Mouse (Mus musculus): ENCODE measurements around the gene Actr3b.
A peak's percentile ranks its signal among the peaks of the same experiment; 100 is the strongest.
"Not testable (repeated sequence)": the region's sequence is repeated elsewhere in the genome, so short reads cannot be mapped to it uniquely, and the experiment has no call there.

The Actr3b gene

DNA sequence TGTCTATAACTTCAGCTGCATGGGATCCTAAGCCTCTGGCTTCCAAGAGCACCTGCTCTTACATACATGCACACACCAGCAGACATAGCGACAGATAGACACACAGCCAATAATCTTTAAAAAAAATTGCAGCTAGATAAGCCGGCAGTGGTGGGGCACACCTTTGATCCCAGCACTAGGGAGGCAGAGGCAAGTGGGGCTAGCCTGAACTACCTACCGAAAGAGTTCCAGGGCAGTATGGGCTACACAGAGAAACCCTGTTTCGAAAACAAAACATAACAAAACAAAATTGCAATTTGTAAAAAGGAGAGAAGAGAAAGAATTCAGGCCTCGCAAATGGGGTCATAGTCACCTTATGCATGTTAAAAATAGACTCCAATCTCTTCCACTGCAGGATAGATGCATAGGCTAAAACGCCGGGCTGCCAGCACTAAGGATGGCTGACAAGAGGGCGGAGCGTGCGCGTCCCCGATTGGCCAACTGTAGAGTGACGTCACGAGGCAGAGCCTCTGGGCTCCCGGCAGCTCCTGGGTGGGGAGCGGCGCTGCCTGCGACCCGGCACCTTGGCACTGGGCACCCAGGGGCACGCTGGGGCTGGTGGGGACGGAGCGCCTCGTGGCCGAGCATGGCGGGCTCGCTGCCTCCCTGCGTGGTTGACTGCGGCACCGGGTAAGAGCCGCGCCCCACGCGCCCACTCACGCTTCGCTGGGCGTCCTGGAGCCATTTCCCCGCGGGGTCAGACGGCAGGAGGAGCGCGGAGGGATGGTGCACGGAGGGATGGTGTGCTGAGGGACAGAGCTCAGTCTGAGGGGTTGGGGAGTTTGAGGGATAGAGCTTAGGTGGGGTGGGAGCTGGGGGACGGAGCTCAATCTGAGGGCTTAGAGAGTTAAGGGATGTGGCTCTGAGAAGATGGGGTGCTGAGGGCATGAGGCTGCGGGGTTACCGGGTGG, at the start of gene Actr3b:
Gene Actr3b (plus strand): TSS at position 538 of the 950 bp plus-strand sequence.
- DNase-seq (ENCODE audit: inconsistent age in 2 of 2, low spot score in 1 of 2): peak; percentile 91 to 96

DNA sequence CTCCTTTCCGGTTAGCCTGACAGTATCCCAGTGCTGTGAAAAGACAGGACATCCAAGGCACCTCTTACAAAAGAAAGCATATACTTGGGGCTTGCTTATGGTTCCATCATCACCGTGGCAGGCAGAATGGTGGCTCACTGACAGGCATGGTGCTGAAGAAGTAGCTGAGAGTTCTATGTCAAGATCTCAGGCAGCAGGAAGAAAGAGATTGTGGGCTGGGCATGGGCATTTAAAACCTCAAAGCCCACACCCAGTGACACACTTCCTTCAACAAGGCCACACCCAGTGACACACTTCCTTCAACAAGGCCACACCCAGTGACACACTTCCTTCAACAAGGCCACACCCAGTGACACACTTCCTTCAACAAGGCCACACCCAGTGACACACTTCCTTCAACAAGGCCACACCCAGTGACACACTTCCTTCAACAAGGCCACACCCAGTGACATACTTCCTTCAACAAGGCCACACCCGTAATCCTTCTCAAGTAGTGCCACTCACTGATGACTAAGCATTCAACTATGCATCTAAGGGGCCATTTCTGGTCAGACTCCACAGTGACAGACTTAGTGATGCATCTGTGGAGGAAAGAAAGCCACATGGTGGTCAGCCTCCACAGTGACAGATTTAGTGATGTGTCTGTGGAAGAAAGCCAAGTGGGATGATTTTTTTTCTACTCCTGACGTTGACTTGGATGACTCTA, 46.6 kb upstream of the Actr3b start:
- DNase-seq (ENCODE audit: inconsistent age in 2 of 2, low spot score in 1 of 2): not testable (repeated sequence)

DNA sequence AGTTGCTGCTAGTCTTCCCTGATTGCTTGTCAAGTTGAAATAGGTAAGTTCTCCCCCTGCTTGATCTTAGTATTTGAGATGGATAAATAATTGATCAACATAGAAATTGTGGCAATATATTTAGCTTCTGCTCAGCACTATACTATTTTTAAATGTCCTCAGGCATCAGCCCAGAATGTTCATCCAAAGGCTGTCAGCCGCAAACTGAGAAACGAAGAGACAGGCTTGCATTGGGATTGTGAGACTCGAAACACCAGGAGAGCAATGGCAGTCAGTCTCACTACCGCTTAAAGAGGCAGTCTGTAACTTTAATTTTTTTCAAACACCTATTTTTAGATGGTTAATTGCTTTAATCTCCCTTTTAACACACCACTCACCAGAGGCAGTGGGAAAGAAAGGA, 40.4 kb upstream of the Actr3b start:
- DNase-seq (ENCODE audit: inconsistent age in 2 of 2, low spot score in 1 of 2): no peak

DNA sequence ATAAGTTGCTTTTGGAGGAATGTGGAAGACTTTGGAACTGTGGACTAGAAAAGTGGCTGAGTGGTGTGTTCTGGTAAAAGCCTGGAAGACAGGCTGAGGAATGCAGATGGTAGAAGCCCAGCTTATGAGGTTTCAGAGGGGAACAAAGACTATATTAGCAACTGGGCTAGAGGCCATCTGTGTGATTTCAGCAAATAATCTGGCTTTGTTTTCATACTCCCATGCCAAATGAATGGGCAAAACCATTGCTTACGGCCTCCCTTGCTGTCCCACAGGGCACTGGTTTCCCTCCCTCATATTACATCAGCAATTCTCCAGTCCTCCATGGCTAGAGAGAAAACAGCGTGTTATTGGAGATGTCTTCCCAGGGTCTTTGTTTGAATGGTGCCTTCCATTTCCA, 36.8 kb upstream of the Actr3b start:
- peak in 1 of 2 experiments; percentile 53 for DNase-seq (ENCODE audit: inconsistent age in 2 of 2, low spot score in 1 of 2)

DNA sequence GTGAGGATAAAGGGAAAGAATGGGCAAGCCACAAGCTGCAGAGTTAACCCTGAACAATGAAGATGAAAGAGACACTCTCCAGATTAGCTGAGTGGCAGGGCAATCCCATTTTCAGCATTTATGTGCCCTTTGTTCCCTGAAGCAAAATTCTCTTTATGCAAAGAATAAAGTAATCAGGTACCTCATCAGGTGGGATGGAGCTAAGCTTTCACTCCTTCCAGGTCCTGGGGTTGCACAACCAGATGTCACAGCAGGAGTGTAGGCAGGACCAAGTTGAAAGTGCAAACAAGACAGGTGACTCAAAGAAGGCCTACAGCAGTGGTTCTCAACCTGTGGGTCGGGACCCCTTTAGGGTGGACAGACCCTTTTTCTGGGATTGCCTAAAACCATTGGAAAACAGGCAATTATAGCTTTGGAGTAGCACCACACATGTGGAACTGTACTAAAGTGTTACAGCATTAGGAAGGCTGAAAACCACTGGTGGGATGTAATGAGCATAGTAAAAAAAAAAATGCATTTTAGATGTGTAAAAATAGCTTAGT, 35.6 kb upstream of the Actr3b start:
- DNase-seq (ENCODE audit: inconsistent age in 2 of 2, low spot score in 1 of 2): no peak

DNA sequence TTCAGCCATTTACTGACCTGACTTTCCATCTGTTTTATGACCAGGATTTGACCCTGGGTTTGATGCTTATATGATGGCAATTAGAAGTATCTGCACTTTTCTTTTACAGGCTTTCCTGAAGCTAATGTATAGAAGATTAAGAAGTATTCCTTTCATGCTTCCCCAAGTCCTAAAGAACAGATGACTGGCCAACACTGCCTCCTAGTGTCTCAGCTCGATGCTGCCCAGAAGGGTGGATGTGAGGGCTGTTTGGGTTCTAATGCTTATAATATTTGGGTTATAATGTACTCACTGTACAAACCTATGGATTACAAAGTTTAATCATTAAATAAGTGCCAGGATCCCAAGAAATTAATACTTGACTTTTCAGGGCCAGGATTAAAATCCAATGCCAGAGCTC, 25.5 kb upstream of the Actr3b start:
- peak; percentile 32 to 82 for DNase-seq (ENCODE audit: inconsistent age in 2 of 2, low spot score in 1 of 2)

DNA sequence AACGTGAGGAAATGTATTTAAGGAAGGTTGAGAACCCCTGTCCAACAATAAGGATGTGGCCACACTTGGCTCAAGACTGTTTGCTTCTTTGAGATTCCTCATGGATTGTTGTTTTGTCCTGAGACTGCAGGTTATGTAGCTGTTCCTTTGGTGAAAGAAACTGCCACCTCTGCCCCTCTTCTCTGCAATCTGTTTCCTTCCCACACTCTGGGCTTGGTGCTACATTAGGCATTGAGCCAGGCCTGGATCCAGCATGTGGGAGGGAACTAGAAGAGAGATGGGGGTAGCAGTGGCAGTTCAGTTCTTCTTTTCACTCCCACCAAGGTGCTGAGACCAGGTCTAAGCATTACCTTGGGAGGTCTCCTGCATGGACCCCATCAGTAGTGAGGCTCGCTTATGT, 23.9 kb upstream of the Actr3b start:
- DNase-seq (ENCODE audit: inconsistent age in 2 of 2, low spot score in 1 of 2): no peak

DNA sequence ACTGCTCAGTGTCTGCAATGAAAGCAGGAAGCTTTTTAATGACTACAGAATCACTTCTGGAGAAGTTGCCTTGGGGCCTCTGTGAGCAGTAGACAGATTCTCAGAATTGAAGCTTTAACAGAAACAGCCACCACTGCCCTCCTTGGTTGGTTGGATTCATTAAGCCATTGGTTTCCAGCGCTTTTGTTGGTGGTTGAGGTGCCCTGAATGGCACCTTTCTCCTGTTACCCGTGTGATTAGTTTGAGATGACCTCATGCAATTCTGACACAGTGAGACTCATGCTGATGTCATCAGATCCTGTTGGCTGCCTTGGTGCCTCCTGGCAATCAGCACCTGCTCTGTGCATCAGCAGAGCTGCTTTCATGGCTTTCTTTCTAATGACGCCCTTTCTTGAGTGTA, 21.3 kb upstream of the Actr3b start:
- DNase-seq (ENCODE audit: inconsistent age in 2 of 2, low spot score in 1 of 2): peak in 1 of 2 experiments; percentile 65

DNA sequence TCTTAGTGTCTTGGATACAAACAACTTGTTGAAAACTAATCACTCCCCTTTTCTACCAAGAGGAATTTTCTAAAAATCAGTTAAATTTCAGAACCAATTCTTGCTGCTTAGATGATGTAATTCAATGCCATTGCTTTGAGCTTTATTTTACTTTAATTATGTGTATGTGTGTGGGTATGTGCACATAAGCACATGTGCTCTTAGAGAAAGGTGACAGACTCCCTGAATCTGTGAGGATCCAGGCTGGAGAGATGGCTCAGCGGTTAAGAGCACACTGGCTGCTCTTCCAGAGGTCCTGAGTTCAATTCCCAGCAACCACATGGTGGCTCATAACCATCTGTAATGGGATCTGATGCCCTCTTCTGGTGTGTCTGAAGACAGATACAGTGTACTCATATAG, 20.9 kb upstream of the Actr3b start:
- DNase-seq (ENCODE audit: inconsistent age in 2 of 2, low spot score in 1 of 2): not testable (repeated sequence)

DNA sequence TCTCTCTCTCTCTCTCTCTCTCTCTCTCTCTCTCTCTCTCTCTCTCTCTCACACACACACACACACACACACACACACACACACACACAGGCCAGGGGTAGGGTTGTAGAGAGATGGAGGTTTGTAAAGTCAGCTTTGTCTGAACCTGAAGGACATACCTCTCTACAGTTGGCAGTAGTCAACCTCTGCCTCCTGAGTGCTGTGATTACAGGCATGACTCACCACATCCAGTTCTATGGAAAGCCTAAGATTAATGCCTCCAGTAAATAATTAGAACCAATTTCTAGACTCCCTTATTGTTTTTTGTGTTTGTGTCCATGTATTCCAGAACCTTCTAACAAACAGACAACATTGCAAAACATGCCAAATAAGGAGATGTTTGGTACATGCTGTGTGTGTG, 11.9 kb upstream of the Actr3b start:
- peak in 1 of 2 experiments; percentile 56 for DNase-seq (ENCODE audit: inconsistent age in 2 of 2, low spot score in 1 of 2)

DNA sequence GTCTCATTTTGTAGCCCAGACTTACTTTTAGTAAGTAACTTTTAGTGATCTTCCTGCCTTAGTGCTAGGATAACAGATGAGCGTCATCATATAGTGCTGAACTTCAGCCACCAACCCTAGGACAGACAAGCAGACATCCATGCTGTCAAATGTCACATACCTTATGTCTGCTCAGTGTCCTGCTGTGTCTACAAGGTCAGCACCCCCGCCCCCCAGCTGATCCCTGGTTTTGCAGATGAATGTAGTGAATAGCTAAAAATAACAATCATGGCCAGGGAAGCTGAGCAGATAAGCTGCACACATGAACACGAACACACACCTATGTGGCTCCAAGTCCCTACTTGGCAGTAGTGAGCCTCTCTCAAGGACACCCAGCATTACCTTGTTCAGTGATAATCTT, 11.2 kb upstream of the Actr3b start:
- no peak for DNase-seq (ENCODE audit: inconsistent age in 2 of 2, low spot score in 1 of 2)

DNA sequence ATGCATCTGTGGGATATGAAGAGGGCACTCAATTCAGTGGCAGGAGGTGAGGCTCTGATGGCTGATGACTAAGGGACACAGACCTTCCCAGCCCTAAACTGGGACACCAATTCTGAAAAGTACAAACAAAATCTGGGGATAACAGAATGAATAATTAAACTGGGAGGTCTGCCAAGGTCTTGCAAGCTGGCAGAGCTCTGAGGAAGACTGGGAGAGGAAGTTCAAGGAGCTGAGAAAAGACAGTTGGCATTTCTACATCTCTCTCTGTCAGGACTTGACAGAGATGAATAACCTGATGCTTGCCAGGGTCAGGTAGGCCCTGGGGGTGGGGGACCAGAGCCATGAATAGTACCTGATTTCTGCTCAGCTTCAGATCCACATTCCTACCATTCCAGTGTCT, 8.2 kb upstream of the Actr3b start:
- DNase-seq (ENCODE audit: inconsistent age in 2 of 2, low spot score in 1 of 2): peak; percentile 80 to 95

DNA sequence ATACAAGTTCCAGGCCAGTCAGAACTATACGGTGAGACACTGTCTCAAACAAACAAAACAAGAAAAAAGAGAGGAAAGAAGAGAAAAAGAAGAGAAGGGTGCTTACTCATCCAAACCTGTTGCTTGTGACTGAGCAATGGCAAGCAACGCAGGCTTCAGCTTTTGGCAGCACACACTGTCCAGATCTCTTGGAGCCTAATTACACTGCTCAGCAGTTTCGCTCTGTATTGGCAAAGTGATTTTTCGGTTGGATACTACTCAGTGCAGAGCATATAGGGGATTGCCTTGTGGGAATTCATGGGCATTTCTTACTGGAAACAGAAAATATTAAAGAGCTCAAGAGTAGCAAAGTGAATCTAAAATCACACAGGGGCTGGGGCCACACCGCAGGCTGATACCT, 6.9 kb upstream of the Actr3b start:
- peak; percentile 73 to 74 for DNase-seq (ENCODE audit: inconsistent age in 2 of 2, low spot score in 1 of 2)

DNA sequence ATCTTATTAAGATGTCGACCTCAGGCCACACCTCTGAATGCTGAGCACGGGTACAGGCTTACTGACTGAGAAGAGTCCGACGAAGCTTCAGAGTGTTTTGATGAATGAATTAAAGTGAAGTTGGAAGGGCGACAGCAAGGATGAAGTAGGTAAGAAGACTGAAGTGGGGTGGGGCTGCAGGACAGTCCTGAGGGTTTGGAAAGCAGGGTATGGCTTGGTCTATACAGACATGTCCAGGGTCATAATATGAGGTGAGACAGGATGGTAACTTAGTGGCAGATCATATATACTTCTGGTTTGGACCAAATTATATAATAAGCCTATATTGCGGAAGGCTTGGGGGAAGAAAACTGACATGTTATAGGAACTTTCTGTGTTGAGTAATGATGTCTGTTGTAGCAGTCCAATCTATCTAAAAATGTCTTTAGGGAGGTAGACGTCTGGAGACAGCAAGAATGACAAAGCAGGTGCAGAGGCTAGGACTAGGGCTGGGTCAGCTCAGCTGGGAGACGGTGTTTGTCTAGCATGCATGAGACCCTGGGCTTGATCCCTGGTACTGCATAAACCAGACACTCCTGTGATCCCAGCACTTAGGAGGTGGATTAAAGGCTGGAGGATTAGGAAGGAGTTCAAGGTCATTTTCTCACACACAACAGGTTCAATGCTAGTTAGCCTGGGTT, 6.1 kb upstream of the Actr3b start:
- DNase-seq (ENCODE audit: inconsistent age in 2 of 2, low spot score in 1 of 2): no peak

DNA sequence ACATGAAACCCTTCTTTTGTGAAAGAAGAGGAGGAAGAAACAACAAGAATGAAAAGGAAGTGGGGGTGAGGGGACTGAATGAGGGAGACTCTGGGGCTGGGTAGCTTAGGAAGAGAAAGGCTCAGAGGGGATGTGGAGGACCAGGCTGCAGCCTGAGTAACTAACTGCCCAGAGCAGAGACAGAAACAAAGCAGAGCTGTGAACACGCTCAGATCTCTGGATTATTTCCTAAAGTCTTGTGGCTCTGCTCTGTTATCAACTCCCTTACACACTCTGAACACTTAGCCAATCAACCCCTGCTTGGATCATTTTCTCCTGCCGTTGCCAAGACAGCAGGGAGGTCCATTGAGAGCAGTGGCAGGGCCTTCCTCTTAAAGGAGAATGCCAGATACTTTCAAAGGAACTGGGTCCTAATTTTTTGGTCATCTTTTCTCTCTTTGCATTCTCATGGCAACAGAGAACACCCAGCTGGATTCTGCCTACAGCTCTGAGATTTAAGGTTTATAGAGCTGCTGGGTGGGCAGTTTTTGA, 5.5 kb upstream of the Actr3b start:
- peak; percentile 41 to 73 for DNase-seq (ENCODE audit: inconsistent age in 2 of 2, low spot score in 1 of 2)

DNA sequence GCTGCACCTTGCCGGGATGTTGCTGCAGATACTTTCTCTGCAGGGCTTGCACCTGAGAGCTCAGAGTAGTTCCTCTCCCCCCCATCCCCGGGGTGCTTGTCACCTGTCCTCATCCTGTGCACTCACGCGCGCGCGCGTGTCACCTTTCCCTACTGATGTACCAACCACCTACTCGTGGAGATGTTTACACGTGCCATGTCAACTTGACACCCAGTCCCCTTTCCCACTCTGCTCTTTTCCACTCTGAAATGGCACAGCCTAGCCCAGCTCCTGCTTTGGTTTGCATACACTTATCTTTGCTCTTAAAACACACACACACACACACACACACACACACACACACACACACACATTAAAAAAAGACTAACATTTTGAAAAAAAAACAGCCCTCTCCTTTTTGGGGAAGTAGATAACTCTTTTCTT, 624 bp downstream of the Actr3b start:
- DNase-seq (ENCODE audit: inconsistent age in 2 of 2, low spot score in 1 of 2): peak in 1 of 2 experiments; percentile 32

DNA sequence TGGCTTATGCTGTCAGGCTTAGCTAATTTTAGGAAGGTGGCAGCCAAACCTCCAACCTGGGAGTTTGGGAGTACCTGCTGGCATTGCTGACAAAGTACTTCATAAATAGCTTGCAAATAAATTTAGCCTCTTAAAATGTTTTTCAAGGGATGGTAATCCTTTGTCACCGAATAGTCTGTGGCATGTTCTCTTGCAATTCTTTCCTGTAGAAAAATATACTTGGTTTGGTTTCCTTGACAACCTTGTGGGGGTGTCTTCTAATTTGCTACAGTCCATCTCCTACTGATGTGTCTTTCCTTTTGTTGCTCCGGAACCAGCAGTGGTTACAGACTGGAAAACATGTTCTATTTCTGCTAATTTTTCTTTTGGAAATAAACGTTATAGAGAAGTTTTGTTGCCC, 1.1 kb downstream of the Actr3b start:
- no peak for DNase-seq (ENCODE audit: inconsistent age in 2 of 2, low spot score in 1 of 2)

DNA sequence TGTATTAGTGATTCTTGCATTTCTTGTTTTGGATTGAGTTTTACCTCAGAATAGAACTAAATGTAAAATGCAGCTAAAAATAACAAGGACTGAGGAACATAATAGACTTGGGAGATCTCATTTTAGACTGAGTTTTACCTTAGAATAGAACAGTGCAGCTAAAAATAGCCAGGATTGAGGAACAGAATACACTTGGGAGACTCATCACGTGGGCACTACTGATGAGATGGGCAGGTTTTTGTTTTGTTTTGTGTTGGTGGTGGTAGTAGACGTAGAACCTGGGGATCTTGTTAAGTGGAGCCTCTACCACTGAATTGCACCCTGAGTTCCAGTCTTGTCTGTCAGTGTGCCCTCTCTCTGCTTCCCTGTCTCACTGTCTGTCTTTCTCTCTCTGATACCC, 2.1 kb downstream of the Actr3b start:
- DNase-seq (ENCODE audit: inconsistent age in 2 of 2, low spot score in 1 of 2): no peak

DNA sequence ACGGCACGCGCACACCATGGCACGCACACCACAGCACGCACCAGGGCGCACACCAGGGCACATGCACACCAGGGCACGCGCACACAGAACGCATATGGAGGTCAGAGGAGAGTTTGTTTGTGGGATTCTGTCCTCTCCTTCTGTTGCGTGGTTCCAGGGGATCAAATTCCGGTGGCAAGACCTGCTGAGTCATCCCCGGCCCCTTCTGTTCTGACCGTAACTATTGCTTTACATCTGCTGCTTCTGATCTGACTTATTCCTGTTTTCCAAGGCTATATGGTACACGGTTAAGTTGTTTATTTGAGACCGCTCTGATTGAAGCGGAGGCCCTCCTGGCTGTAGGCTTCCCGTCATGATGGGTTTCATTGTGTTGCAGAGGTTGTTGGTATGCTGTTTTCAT, 9.2 kb downstream of the Actr3b start:
- DNase-seq (ENCODE audit: inconsistent age in 2 of 2, low spot score in 1 of 2): no peak

DNA sequence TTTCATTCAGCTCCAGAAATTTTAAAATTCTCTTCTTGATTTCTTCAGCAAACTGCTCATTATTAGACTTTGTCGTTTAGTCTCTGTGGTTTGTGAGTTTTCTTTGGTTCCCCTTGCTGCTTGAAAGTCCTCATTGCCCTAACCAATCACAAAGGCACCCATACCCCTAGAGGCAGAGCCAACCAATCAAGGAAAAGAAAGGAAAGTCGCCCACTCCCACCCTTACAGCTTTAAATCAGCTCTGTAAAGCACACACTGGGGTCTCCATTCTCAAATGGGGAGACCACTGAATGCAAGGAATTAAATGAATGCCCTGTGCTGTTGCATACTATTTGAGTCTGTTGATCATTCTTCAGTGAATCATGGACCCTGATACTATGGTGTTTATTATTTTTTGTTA, 9.6 kb downstream of the Actr3b start:
- DNase-seq (ENCODE audit: inconsistent age in 2 of 2, low spot score in 1 of 2): no peak

DNA sequence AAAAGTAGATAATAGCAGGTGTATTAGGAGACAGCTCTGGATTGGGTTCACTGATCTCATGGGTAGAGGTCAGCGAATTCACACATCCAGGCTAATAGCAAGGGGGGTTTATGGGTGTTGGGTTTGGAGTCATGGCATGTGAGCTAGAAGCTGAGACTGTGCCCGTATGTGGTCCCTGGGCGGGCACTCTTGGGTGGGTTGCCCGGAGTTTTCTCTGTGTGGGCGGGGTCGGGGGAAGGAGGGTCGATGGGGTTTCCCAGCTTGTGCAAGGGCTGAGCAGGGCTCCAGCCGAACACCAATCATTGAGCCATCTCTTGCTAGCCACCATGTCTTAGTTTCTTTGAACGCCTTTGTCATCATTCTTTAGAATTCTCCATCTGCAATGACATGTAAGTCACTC, 12.7 kb downstream of the Actr3b start:
- DNase-seq (ENCODE audit: inconsistent age in 2 of 2, low spot score in 1 of 2): no peak
